Mouse (Mus musculus): Measurements from ENCODE around the gene Raet1e. TPM values are rescaled to one million over a fixed set of nuclear protein-coding genes. Genes with fewer than 3 reads are reported as not detected.
"Not testable (repeated sequence)": the region's sequence is repeated elsewhere in the genome, so short reads cannot be mapped to it uniquely, and the experiment has no call there.

Gene Raet1e
- polyA plus RNA-seq, 1 experiment from 2014 or later: 0.71 TPM

GRCm38 (mm10) chr10:22163705-22164583 is 5.6 kb downstream of the Raet1e start:
- 36% methylated on average over 15 of the region's 16 CpGs for WGBS
- H3K4me1 ChIP-seq (replicated peaks; ENCODE audit: control insufficient read depth, insufficient read depth, low read length); H3K27ac ChIP-seq (ENCODE audit: low read length); H3K9me3 ChIP-seq (ENCODE audit: control insufficient read depth, low read length); H3K9ac ChIP-seq (replicated peaks; ENCODE audit: low read depth, low read length); H3K36me3 ChIP-seq (ENCODE audit: control insufficient read depth, insufficient read depth); H3K4me3 ChIP-seq (replicated peaks; ENCODE audit: low read length): not testable (repeated sequence)
- ATAC-seq: peak; percentile 84
- Histone ChIP-seq H3K27me3 (replicated peaks; ENCODE audit: control insufficient read depth, insufficient read depth, low read length) (peaks cover 12% of the 10 kb centered on the region), H3K4me2 (ENCODE audit: low read length) (peak overlapping the region; percentile 37)

- not testable (repeated sequence) for H3K9me3 ChIP-seq (ENCODE audit: control insufficient read depth, low read length); H3K27ac ChIP-seq (ENCODE audit: low read length); H3K4me1 ChIP-seq (replicated peaks; ENCODE audit: control insufficient read depth, insufficient read depth, low read length); H3K9ac ChIP-seq (replicated peaks; ENCODE audit: low read depth, low read length); H3K4me2 ChIP-seq (ENCODE audit: low read length); ATAC-seq; H3K27me3 ChIP-seq (replicated peaks; ENCODE audit: control insufficient read depth, insufficient read depth, low read length); H3K4me3 ChIP-seq (replicated peaks; ENCODE audit: low read length); H3K36me3 ChIP-seq (ENCODE audit: control insufficient read depth, insufficient read depth)
- WGBS: 64% methylated on average over 5 of the region's 5 CpGs
Measured at GRCm38 (mm10) chr10:22165328-22166003, 7.1 kb downstream of the Raet1e start.

- not testable (repeated sequence) for H3K27ac ChIP-seq (ENCODE audit: low read length); H3K36me3 ChIP-seq (ENCODE audit: control insufficient read depth, insufficient read depth); H3K4me2 ChIP-seq (ENCODE audit: low read length); H3K4me3 ChIP-seq (replicated peaks; ENCODE audit: low read length); ATAC-seq; H3K27me3 ChIP-seq (replicated peaks; ENCODE audit: control insufficient read depth, insufficient read depth, low read length); H3K4me1 ChIP-seq (replicated peaks; ENCODE audit: control insufficient read depth, insufficient read depth, low read length); H3K9me3 ChIP-seq (ENCODE audit: control insufficient read depth, low read length); H3K9ac ChIP-seq (replicated peaks; ENCODE audit: low read depth, low read length)
- WGBS: 70% methylated on average over 2 of the region's 2 CpGs
Measured at GRCm38 (mm10) chr10:22166025-22166424, 7.7 kb downstream of the Raet1e start.

DNA sequence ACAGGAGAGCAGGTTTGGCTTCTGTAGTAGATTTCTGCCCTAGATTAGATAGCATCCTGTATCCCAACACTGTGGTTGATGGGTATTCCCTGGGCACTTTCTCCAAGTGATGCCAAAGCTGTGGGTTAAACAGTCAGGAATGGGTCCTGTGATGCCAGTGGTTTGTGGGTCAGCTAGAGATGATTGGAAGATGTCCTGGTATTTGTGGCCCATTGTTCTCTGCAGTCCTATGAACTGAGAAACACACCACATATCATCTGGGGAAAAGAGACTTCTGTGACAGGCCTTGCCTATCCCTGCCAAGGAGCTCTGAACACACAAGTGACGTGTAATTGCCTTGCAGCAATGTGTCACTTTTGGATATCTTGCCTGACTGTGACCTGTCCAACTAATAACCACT is 8.7 kb downstream of the Raet1e start:
- not testable (repeated sequence) for H3K4me2 ChIP-seq (ENCODE audit: low read length)
- 89% methylated on average over 1 of the region's 1 CpGs for WGBS

DNA sequence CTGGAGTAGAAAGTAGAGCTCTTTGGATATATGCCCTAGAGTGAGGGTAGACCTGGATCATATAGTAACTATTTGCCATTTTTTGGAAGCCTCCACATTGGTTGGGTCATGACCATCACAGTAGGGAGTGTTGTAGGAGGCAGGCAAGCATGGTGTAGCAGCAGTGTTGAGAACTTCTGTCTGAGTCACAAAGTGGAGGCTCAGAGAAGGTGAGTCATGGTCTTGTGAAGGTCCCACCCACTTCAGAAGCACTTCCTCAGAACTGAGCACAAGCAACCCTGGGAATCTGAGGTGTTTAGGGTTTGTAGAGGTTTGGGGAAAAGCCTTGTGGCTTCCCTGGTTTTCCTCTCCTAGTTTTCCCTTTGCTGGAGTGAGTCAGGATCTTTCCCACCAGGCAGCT is 10.7 kb downstream of the Raet1e start:
- not testable (repeated sequence) for H3K4me1 ChIP-seq (replicated peaks; ENCODE audit: control insufficient read depth, insufficient read depth, low read length); H3K4me3 ChIP-seq (replicated peaks; ENCODE audit: low read length); H3K36me3 ChIP-seq (ENCODE audit: control insufficient read depth, insufficient read depth); H3K9ac ChIP-seq (replicated peaks; ENCODE audit: low read depth, low read length); H3K4me2 ChIP-seq (ENCODE audit: low read length); H3K27ac ChIP-seq (ENCODE audit: low read length); ATAC-seq; H3K27me3 ChIP-seq (replicated peaks; ENCODE audit: control insufficient read depth, insufficient read depth, low read length); H3K9me3 ChIP-seq (ENCODE audit: control insufficient read depth, low read length)

More for the DNA sequence above, 8.7 kb downstream of the Raet1e start:
- H3K9me3 ChIP-seq (ENCODE audit: control insufficient read depth, low read length); H3K36me3 ChIP-seq (ENCODE audit: control insufficient read depth, insufficient read depth); H3K4me3 ChIP-seq (replicated peaks; ENCODE audit: low read length); H3K9ac ChIP-seq (replicated peaks; ENCODE audit: low read depth, low read length); H3K4me1 ChIP-seq (replicated peaks; ENCODE audit: control insufficient read depth, insufficient read depth, low read length); H3K27ac ChIP-seq (ENCODE audit: low read length); ATAC-seq; H3K27me3 ChIP-seq (replicated peaks; ENCODE audit: control insufficient read depth, insufficient read depth, low read length): not testable (repeated sequence)

DNA sequence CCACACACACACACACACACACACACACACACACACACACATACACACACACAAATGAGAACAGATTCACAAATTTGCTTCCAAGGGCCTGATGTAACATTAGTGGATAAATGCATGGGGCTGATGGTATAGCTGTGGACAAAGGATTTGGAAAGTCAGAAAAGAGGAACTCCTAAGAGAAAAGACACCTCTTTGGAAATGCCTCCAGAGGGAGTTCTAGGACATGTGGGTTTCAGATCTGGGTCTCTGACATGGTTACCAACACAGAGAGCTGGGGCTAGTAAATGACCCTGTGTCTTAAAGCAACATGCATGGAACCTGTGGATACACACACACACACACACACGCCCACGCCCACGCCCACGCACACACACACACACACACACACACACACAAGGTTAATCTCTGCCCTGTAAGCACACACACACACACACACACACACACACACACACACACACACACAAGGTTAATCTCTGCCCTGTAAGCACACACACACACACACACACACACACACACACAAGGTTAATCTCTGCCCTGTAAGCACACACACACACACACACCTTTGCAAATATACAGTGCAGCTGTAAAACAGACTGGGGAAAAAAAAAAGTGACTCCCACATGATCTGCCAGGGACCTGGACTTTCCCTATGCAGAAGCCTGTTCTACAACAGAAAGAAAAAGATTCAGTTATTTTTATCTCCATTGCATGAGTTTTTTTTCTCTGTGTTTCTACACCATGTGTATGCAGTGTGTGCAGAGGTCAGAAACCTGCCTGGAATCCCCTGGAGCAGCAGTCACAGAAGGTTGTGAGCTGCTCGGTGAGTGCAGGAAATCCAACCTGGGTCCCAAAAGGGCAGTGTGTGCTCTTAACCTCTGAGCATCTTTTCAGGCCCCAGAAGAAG is 14.3 kb downstream of the Raet1e start:
- H3K27me3 ChIP-seq (replicated peaks; ENCODE audit: control insufficient read depth, insufficient read depth, low read length); H3K36me3 ChIP-seq (ENCODE audit: control insufficient read depth, insufficient read depth); H3K9ac ChIP-seq (replicated peaks; ENCODE audit: low read depth, low read length); H3K4me1 ChIP-seq (replicated peaks; ENCODE audit: control insufficient read depth, insufficient read depth, low read length); H3K27ac ChIP-seq (ENCODE audit: low read length); H3K4me3 ChIP-seq (replicated peaks; ENCODE audit: low read length); H3K9me3 ChIP-seq (ENCODE audit: control insufficient read depth, low read length): not testable (repeated sequence)
- 0 out of 2 replicates have a peak, but pooled peaks have one; percentile 15 for ATAC-seq
- peak overlapping the region; percentile 9; the same call in 1 of the 2 replicates for H3K4me2 ChIP-seq (ENCODE audit: low read length)
- WGBS: 55% methylated on average over 4 of the region's 5 CpGs

- peak overlapping the region; percentile 9; the same call in 1 of the 2 replicates for H3K4me2 ChIP-seq (ENCODE audit: low read length)
- 16% methylated on average over 11 of the region's 17 CpGs for WGBS
- not testable (repeated sequence) for H3K27me3 ChIP-seq (replicated peaks; ENCODE audit: control insufficient read depth, insufficient read depth, low read length); H3K4me1 ChIP-seq (replicated peaks; ENCODE audit: control insufficient read depth, insufficient read depth, low read length); H3K9ac ChIP-seq (replicated peaks; ENCODE audit: low read depth, low read length); H3K36me3 ChIP-seq (ENCODE audit: control insufficient read depth, insufficient read depth); H3K9me3 ChIP-seq (ENCODE audit: control insufficient read depth, low read length); H3K4me3 ChIP-seq (replicated peaks; ENCODE audit: low read length); H3K27ac ChIP-seq (ENCODE audit: low read length)
- ATAC-seq: peak; percentile 77
Measured at GRCm38 (mm10) chr10:22173335-22174189, 15.2 kb downstream of the Raet1e start.

DNA sequence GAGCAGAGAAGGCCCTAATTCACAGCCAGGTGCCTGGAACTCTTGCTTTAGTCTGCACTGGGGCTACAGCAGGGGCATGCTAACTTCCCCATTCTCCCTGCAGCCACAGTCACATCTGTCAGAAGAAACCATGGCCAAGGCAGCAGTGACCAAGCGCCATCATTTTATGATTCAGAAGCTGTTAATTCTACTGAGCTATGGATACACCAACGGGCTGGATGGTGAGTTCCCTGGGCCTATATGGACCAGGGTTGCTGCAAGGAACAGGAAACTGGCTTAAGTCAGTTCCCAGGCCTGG is 15.8 kb downstream of the Raet1e start:
- H3K9ac ChIP-seq (replicated peaks; ENCODE audit: low read depth, low read length); ATAC-seq; H3K4me3 ChIP-seq (replicated peaks; ENCODE audit: low read length); H3K27me3 ChIP-seq (replicated peaks; ENCODE audit: control insufficient read depth, insufficient read depth, low read length); H3K27ac ChIP-seq (ENCODE audit: low read length); H3K9me3 ChIP-seq (ENCODE audit: control insufficient read depth, low read length); H3K4me2 ChIP-seq (ENCODE audit: low read length); H3K4me1 ChIP-seq (replicated peaks; ENCODE audit: control insufficient read depth, insufficient read depth, low read length); H3K36me3 ChIP-seq (ENCODE audit: control insufficient read depth, insufficient read depth): not testable (repeated sequence)
- 79% methylated on average over 1 of the region's 2 CpGs for WGBS
